Mouse (Mus musculus): Measurements from ENCODE around the gene Bax. TPM values are rescaled to one million over a fixed set of nuclear protein-coding genes. Genes with fewer than 3 reads are reported as not detected.

The Bax gene
- polyA plus RNA-seq, 1 experiment, result 24.4 TPM

GRCm38 (mm10) chr7:45435038-45435437, 31.7 kb downstream of the Bax start:
- Histone ChIP-seq H3K36me3 (ENCODE audit: control insufficient read depth) (peaks cover 28% of the 10 kb centered on the region), H3K9me3 (ENCODE audit: control insufficient read depth, low read length) (no peaks in the 10 kb centered on the region), H3K4me3 (replicated peaks) (peak overlapping the region; percentile 85), H3K27me3 (ENCODE audit: control insufficient read depth) (peaks cover 11% of the 10 kb centered on the region), H3K4me1 (ENCODE audit: control insufficient read depth) (peaks cover 50% of the 10 kb centered on the region)
- TF ChIP-seq TAL1 (IDR thresholded peaks at IDR 0.05; ENCODE audit: low read length) (no peak), GATA1 (IDR thresholded peaks at IDR 0.05; ENCODE audit: low read length) (no peak)

- TF ChIP-seq GATA1 (IDR thresholded peaks at IDR 0.05; ENCODE audit: low read length), result no peak
- no peak for TF ChIP-seq TAL1 (IDR thresholded peaks at IDR 0.05; ENCODE audit: low read length)
- H3K27me3 ChIP-seq (ENCODE audit: control insufficient read depth), result peaks cover 11% of the 10 kb centered on the region
- H3K9me3 ChIP-seq (ENCODE audit: control insufficient read depth, low read length), result no peaks in the 10 kb centered on the region
- H3K4me3 ChIP-seq (replicated peaks), result peak within 1 kb of the TSS; percentile 85
- peaks cover 53% of the 10 kb centered on the region for H3K4me1 ChIP-seq (ENCODE audit: control insufficient read depth)
- H3K36me3 ChIP-seq (ENCODE audit: control insufficient read depth), result peaks cover 35% of the 10 kb centered on the region
These were observed 32.3 kb downstream of the Bax start, which contains the start of gene Gys1 for GRCm38 (mm10) chr7:45434203-45435015. Gys1 (plus strand) TSS chr7:45434844.

DNA sequence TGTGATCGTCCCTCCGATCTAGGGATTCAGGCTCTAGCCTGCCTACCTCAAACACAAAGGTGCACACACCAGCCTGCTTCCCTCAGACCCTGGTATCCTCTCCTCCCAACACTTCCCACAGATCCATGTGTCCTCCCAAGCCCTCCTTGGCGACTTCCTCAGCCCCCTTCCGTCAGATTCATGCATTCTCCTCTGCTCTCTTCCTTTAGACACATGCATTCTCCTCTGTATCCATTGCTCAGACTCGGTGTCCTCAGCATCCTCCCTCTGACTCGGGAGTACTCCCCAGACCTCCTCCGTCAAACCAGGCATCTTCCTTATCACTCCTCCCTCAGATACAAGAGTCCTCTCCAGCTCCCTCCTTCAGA, 32.9 kb downstream of the Bax start:
- Histone ChIP-seq H3K4me1 (ENCODE audit: control insufficient read depth) (peaks cover 53% of the 10 kb centered on the region), H3K36me3 (ENCODE audit: control insufficient read depth) (peaks cover 41% of the 10 kb centered on the region), H3K9me3 (ENCODE audit: control insufficient read depth, low read length) (no peaks in the 10 kb centered on the region), H3K4me3 (replicated peaks) (peak overlapping the region; percentile 85), H3K27me3 (ENCODE audit: control insufficient read depth) (peaks cover 11% of the 10 kb centered on the region)
- TF ChIP-seq GATA1 (IDR thresholded peaks at IDR 0.05; ENCODE audit: low read length) (no peak), TAL1 (IDR thresholded peaks at IDR 0.05; ENCODE audit: low read length) (no peak)

- Histone ChIP-seq H3K36me3 (ENCODE audit: control insufficient read depth) (peaks cover 98% of the 10 kb centered on the region), H3K4me3 (replicated peaks) (no peak overlapping the region), H3K27me3 (ENCODE audit: control insufficient read depth) (no peaks in the 10 kb centered on the region), H3K4me1 (ENCODE audit: control insufficient read depth) (peaks cover 17% of the 10 kb centered on the region), H3K9me3 (ENCODE audit: control insufficient read depth, low read length) (no peaks in the 10 kb centered on the region)
- no peak for TF ChIP-seq TAL1 (IDR thresholded peaks at IDR 0.05; ENCODE audit: low read length)
- TF ChIP-seq GATA1 (IDR thresholded peaks at IDR 0.05; ENCODE audit: low read length), result no peak
These were observed 40.1 kb downstream of the Bax start for GRCm38 (mm10) chr7:45426556-45426955.

- TF ChIP-seq TAL1 (IDR thresholded peaks at IDR 0.05; ENCODE audit: low read length), result no peak
- TF ChIP-seq GATA1 (IDR thresholded peaks at IDR 0.05; ENCODE audit: low read length), result no peak
- Histone ChIP-seq H3K27me3 (ENCODE audit: control insufficient read depth) (peaks cover 39% of the 10 kb centered on the region), H3K36me3 (ENCODE audit: control insufficient read depth) (peaks cover 56% of the 10 kb centered on the region), H3K9me3 (ENCODE audit: control insufficient read depth, low read length) (no peaks in the 10 kb centered on the region; the same call in 1 of the 2 replicates), H3K4me1 (ENCODE audit: control insufficient read depth) (no peaks in the 10 kb centered on the region), H3K4me3 (replicated peaks) (no peak overlapping the region)
These were observed 45.5 kb downstream of the Bax start for GRCm38 (mm10) chr7:45421194-45421593.

- no peak within 1 kb of the TSS for H3K4me3 ChIP-seq (replicated peaks)
- no peak for TF ChIP-seq TAL1 (IDR thresholded peaks at IDR 0.05; ENCODE audit: low read length)
- TF ChIP-seq GATA1 (IDR thresholded peaks at IDR 0.05; ENCODE audit: low read length), result no peak
- H3K27me3 ChIP-seq (ENCODE audit: control insufficient read depth), result peaks cover 45% of the 10 kb centered on the region
- H3K4me1 ChIP-seq (ENCODE audit: control insufficient read depth), result no peaks in the 10 kb centered on the region
- H3K9me3 ChIP-seq (ENCODE audit: control insufficient read depth, low read length), result peaks cover 1% of the 10 kb centered on the region; the same call in 1 of the 2 replicates
- H3K36me3 ChIP-seq (ENCODE audit: control insufficient read depth), result peaks cover 51% of the 10 kb centered on the region
These were observed 46.1 kb downstream of the Bax start, which contains the start of gene Lhb for GRCm38 (mm10) chr7:45420615-45420919. Lhb (plus strand) TSS chr7:45420820.

DNA sequence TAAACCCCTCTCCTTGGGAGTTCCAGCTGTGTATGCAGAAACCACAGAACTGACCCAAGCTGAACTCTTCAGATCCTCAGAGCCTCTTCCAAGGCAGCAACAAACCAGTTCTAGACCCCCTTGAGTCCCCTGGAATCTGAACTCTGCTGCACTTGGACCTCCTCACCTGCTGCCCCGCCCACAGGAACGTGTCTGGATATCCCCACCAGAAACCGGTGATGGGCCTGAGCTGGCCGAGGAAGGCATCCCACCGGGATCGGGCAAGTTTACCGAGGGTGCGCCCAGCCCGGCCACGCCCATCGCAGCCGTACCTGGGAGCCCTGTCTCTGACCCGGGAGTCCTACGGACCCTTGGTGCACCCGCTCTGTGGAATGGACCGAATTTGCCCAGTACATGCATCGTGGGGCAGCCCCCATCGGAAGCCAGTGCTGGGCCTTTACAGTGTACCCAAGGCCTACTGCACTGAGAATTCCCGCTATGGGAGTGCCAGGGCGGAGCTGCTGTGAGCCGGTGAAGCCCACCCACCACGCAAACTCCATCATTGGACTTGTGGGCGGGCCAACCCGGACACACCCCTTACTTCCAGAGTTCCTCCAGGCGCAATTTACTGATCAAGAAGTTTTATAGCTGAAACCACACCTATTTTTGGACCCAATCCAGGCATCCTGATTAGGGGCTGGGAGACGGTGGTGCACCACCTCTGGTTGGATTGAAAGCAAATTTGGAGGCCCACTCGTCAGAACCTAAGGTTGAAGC, 46.7 kb downstream of the Bax start:
- Histone ChIP-seq H3K4me3 (replicated peaks) (no peak overlapping the region), H3K36me3 (ENCODE audit: control insufficient read depth) (peaks cover 46% of the 10 kb centered on the region), H3K9me3 (ENCODE audit: control insufficient read depth, low read length) (peaks cover 2% of the 10 kb centered on the region; the same call in 1 of the 2 replicates), H3K27me3 (ENCODE audit: control insufficient read depth) (peaks cover 51% of the 10 kb centered on the region), H3K4me1 (ENCODE audit: control insufficient read depth) (no peaks in the 10 kb centered on the region)
- TF ChIP-seq GATA1 (IDR thresholded peaks at IDR 0.05; ENCODE audit: low read length) (no peak), TAL1 (IDR thresholded peaks at IDR 0.05; ENCODE audit: low read length) (no peak)

DNA sequence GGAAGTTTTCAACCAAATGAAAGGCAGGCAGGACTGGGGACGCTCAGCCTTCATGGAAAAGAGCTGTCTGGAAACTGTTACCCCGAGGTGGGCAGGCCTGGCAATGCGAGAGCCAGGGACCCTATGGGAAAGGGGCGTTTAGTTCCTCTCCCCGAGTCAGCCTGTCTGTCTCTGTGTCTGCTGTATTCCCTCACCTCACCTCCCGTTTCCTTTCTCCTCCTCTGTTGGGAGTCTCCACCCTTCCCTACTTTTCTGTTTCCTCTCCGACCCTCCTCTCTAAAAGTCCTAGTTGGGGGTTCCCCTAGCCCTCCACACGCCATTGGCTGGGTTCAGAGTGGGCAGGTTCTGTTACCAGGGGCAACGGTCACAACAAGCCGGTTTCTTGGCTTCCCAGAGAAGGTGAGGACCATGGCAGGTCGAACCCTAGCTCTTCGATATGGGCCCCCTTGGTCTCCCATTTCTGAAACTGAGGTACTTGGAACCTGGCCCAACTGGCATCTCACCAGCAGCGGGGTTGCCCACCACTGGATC, 48.7 kb downstream of the Bax start:
- Histone ChIP-seq H3K27me3 (ENCODE audit: control insufficient read depth) (peaks cover 71% of the 10 kb centered on the region), H3K9me3 (ENCODE audit: control insufficient read depth, low read length) (peaks cover 6% of the 10 kb centered on the region; the same call in 1 of the 2 replicates), H3K4me1 (ENCODE audit: control insufficient read depth) (peaks cover 10% of the 10 kb centered on the region), H3K4me3 (replicated peaks) (no peak overlapping the region), H3K36me3 (ENCODE audit: control insufficient read depth) (peaks cover 25% of the 10 kb centered on the region)
- TF ChIP-seq TAL1 (IDR thresholded peaks at IDR 0.05; ENCODE audit: low read length), result no peak
- no peak for TF ChIP-seq GATA1 (IDR thresholded peaks at IDR 0.05; ENCODE audit: low read length)

DNA sequence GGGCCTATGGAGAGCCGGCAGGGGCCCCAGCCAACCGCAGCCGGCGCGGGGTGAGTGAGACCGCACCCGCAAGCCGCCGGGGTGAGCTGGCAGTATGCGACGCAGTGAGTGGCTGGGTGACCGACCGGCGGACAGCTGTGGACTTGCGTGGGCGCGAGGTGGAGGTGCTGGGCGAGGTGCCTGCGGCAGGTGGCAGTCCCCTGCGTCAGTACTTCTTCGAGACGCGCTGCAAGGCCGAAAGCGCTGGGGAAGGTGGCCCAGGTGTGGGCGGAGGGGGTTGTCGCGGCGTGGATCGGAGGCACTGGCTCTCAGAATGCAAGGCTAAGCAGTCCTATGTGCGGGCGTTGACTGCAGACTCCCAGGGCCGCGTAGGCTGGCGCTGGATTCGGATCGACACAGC, 51.1 kb downstream of the Bax start:
- TF ChIP-seq GATA1 (IDR thresholded peaks at IDR 0.05; ENCODE audit: low read length), result no peak
- no peak for TF ChIP-seq TAL1 (IDR thresholded peaks at IDR 0.05; ENCODE audit: low read length)
- Histone ChIP-seq H3K4me1 (ENCODE audit: control insufficient read depth) (peaks cover 10% of the 10 kb centered on the region), H3K4me3 (replicated peaks) (no peak overlapping the region), H3K36me3 (ENCODE audit: control insufficient read depth) (peaks cover 2% of the 10 kb centered on the region), H3K9me3 (ENCODE audit: control insufficient read depth, low read length) (peaks cover 6% of the 10 kb centered on the region; the same call in 1 of the 2 replicates), H3K27me3 (ENCODE audit: control insufficient read depth) (peaks cover 95% of the 10 kb centered on the region)
